Mouse (Mus musculus): ENCODE results near the gene 9530053A07Rik.

DNA sequence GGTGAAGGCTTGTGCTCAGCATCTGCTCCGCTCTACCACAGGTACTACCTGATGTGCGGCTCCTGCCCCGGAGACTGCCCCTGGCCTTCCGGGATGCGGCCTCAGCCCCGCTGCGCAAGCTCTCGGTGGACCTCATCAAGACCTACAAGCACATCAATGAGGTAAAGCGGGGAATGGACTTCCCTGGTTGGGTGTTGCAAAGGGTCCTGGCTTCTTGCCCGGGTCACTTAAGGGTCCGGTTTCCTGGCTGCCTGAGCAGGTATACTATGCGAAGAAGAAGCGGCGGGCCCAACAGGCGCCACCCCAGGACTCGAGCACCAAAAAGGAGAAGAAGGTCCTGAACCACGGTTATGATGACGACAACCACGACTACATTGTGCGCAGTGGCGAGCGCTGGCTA is 53.1 kb downstream of the 9530053A07Rik start:
- no peak for TF ChIP-seq CTCF (IDR thresholded peaks at IDR 0.05; ENCODE audit: extremely low read depth, insufficient read length, insufficient replicate concordance, low read depth, low read length)
- no peak for TF ChIP-seq POLR2A (IDR thresholded peaks at IDR 0.05; ENCODE audit: low read depth, low read length)

Data from small intestine, adult 2 months (tissue).